Mouse (Mus musculus): ENCODE results near the gene N4bp2. TPM values are rescaled to one million over a fixed set of nuclear protein-coding genes. Genes with fewer than 3 reads are reported as not detected.

Gene N4bp2
- total RNA-seq, 2 experiments from 2014 or later: 11.4 to 11.5 TPM

- no peak for DNase-seq (ENCODE audit: extremely low spot score in 1 of 2, low spot score in 1 of 2)
Measured at GRCm38 (mm10) chr5:65826476-65826875, 63.2 kb downstream of the N4bp2 start.

GRCm38 (mm10) chr5:65827102-65827501 lies 63.8 kb downstream of the N4bp2 start:
- DNase-seq (ENCODE audit: extremely low spot score in 1 of 2, low spot score in 1 of 2): no peak

DNA sequence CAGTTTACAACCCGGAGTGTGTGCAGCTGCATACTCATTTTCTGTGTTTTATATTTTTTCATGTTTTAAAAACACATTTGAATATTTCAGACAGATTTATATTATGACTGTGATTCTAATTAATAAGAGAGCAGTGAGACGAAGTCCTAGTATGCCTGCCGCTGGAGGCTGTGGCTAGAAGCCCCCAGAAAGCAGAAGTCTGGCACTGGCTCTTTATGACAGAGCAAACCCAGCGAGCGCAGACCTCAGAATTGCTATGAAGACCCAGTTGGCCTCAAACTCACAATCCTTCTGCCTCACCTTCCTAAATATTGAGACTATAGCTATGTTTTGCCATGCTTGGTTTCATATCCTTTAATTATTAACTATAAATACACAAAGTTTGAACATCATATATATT lies 64.9 kb downstream of the N4bp2 start:
- DNase-seq (ENCODE audit: extremely low spot score in 1 of 2, low spot score in 1 of 2): no peak

DNA sequence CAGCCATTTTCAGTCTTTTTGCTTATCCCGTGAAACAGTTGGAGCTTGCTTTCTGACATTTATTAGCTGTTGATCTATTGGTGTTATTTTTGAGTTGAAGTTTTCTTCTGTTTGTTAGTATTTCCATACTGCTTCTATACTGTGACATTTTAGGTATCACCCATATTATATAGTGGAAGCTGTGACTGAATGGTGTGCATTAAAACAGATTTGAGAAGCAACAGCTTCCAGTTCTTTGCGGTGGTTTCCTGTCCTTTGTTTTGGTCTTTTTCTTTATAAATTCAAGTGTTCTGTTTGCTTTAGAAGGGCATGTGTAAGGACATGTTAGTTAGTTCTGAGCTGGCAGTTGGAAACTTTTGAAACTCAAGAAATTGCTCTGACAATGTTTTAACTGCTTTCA lies 65.7 kb downstream of the N4bp2 start:
- DNase-seq (ENCODE audit: extremely low spot score in 1 of 2, low spot score in 1 of 2): no peak

GRCm38 (mm10) chr5:65831917-65832618 lies 68.7 kb downstream of the N4bp2 start:
- DNase-seq (ENCODE audit: extremely low spot score in 1 of 2, low spot score in 1 of 2): no peak

DNA sequence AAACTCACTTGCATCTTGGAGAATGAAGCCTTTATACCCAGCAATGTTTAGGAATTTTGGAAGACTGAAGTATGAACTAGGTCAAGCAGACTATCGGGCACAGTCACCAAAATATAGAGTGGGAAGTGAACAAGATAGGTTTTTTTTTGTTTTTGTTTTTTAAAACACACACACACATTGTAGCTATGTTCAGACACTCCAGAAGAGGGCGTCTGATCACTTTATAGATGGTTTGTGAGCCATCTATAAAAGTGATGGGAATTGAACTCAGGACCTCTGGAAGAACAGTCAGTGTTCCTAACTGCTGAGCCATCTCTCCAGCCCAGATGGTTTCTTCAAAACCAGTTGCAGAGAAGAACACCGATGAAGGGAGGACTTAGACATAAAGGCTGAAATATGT lies 69.8 kb downstream of the N4bp2 start:
- no peak for DNase-seq (ENCODE audit: extremely low spot score in 1 of 2, low spot score in 1 of 2)

DNA sequence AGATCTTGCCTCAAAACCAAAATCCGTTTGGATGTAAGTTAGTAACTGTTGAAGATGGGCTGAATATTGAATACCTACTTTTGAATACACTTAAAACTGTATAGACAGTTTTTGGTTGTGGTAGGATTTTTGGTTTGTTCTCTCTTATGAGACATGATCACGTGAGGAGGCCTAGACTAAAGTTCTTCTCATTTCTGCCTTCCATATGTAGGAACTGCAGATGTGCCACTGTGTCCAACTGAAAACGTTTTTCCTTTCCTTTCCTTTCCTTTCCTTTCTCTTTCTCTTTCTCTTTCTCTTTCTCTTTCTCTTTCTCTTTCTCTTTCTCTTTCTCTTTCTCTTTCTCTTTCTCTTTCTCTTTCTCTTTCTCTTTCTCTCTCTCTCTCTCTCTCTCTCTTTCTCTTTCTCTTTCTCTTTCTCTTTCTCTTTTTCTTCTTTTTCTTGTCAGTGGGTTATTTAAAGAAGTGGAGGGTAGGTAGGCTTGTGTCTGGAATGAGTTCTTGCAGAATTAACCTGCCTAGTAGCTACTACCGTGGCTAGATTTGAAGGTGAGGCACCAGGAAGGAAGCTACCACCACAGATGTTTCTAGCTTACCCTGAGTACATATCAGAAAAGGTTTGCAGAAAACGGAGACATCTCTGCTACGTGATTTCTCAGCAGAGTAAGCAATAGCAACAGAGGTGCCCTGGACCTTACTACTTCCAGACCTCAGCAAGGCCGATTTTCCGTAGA lies 70.6 kb downstream of the N4bp2 start:
- DNase-seq (ENCODE audit: extremely low spot score in 1 of 2, low spot score in 1 of 2): no peak

GRCm38 (mm10) chr5:65838053-65838452 lies 74.7 kb downstream of the N4bp2 start:
- DNase-seq (ENCODE audit: extremely low spot score in 1 of 2, low spot score in 1 of 2): no peak

DNA sequence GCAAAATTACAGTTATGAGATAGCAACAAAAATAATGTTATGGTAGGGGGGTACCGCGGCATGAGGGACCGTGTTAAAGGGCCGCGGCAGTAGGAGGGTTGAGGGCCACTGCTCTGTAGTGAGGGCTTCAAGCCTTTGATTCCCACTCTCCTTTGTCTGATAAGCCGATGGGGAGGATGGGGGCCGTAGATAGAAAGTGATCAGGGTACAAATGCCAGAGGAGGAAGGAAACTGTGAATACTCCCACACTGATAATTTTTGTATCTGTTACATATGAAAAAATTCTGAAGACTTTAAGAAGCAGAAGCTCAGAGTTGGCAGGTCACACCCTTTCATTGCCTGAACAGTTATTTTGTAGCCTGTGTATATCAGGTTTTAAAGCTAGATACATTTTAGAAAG lies 79.6 kb downstream of the N4bp2 start:
- no peak for DNase-seq (ENCODE audit: extremely low spot score in 1 of 2, low spot score in 1 of 2)

DNA sequence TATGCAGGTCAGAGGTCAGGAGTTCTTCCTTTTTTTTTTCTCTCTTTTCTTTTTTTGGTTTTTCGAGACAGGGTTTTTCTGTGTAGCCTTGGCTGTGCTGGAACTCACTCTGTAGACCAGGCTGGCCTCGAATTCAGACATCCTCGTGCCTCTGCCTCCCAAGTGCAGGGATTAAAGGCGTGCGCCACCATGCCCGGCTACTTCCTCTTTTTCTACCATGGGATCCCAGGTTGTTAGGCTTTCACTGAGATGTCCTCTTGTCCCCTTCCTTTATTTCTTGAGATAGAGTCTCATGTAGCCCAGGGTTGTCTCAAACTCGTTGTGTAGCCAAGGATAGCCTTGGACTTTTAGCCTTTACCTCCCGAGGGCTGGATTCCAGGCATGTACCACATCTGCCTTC lies 83.2 kb downstream of the N4bp2 start:
- DNase-seq (ENCODE audit: extremely low spot score in 1 of 2, low spot score in 1 of 2): no peak

- DNase-seq (ENCODE audit: extremely low spot score in 1 of 2, low spot score in 1 of 2): no peak
Measured at GRCm38 (mm10) chr5:65846958-65847357, 83.6 kb downstream of the N4bp2 start.

GRCm38 (mm10) chr5:65847656-65848055 lies 84.3 kb downstream of the N4bp2 start:
- DNase-seq (ENCODE audit: extremely low spot score in 1 of 2, low spot score in 1 of 2): no peak

DNA sequence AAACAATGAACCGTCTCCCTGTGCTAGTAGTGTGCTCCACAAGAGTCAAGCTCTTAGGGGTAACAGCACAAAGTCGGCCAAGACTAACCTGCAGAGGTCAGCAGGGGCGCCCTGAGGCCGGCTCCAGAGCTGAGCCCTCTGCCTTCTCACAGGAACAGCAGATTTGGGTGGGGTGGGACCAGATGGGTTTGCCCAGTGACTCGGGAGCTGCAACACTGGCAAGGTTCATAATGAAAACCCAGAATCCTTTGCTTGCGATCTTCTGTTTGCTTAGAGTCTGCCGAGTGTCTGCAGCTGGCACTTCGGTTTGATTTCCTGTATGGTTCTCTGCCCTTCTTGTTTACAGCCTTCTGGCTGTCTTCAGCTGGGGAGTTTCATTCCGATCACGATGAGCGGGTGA lies 87.4 kb downstream of the N4bp2 start:
- no peak for DNase-seq (ENCODE audit: extremely low spot score in 1 of 2, low spot score in 1 of 2)

DNA sequence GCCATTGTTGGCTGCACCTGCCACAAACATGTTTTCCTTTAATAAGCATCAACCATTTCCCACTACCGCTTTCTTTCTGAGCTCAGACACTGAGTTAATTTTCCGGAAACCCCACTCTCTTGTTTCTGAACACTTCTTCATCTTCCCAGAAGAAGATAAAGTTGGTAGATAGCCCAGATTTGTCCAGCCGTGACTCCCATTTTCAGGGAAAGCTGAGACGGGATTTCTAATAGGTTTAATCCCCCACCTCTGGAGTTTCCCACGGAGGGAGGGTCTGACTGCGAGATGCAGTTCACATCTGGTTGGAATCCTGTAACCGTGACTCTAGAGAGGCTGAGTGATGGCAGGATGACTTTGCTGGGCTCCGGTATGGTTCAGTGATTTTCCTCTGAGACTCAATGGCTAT lies 91.5 kb downstream of the N4bp2 start:
- no peak for DNase-seq (ENCODE audit: extremely low spot score in 1 of 2, low spot score in 1 of 2)

GRCm38 (mm10) chr5:65855571-65855970 lies 92.2 kb downstream of the N4bp2 start:
- no peak for DNase-seq (ENCODE audit: extremely low spot score in 1 of 2, low spot score in 1 of 2)

- no peak for DNase-seq (ENCODE audit: extremely low spot score in 1 of 2, low spot score in 1 of 2)
Measured at GRCm38 (mm10) chr5:65856591-65857411, 93.5 kb downstream of the N4bp2 start.

- no peak for DNase-seq (ENCODE audit: extremely low spot score in 1 of 2, low spot score in 1 of 2)
Measured at GRCm38 (mm10) chr5:65857935-65858334, 94.6 kb downstream of the N4bp2 start.

DNA sequence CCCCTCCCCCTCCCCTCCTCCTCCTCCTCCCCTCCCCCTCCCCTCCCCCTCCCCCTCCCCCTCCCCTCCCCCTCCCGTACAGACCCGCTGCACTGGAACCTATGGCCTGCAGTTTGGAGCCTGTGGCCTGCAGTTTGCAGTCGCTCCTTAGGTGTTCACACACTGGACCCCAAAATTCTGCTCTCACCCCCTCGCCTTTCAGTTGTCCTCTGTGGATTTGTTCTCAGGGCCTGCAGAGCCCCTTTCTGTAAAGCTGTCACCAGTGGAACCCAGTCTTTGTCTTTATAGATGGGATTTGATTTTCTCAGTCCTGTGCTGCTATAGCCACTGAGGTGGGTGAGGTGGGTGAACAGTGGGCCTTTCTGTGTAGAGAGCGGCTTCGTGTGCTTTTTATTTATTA lies 95.0 kb downstream of the N4bp2 start:
- DNase-seq (ENCODE audit: extremely low spot score in 1 of 2, low spot score in 1 of 2): no peak

DNA sequence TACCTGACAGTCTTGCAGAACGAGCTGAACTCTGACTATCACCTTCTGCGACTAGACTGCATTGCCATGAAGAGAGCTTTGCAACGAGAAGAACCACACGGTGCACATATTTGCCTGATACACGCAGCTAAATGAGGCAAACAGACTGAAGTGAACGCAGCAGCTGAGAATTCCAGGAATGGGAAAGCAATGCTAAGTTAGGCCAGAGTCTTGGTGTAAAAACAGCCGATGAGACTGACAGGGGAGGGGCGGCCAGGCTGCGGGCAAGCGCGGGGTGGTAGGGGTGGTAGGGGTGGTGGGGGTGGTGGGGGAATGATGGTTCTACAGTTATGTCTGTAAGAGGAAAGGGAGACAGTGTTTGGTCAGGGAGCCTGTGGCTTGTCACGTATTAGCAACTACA lies 95.6 kb downstream of the N4bp2 start:
- DNase-seq (ENCODE audit: extremely low spot score in 1 of 2, low spot score in 1 of 2): no peak

DNA sequence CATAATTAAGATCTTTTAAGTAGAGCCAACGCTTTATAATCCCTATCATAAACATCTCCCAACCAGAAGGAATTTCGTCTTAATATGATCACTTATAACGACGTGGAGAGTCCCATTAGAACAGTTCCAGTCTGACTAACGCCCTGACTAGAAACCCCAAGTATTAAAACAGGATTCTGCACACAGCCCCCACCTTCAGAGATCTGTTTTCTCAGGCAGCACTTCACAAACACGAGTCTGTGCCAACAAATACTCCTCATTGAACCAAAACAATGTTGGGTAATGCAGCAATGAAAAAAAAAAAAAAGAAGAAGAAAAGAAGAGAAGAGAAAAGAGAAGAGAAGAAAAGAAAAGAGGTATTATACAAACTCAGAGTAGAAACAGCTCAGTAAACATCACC lies 96.1 kb downstream of the N4bp2 start:
- no peak for DNase-seq (ENCODE audit: extremely low spot score in 1 of 2, low spot score in 1 of 2)

DNA sequence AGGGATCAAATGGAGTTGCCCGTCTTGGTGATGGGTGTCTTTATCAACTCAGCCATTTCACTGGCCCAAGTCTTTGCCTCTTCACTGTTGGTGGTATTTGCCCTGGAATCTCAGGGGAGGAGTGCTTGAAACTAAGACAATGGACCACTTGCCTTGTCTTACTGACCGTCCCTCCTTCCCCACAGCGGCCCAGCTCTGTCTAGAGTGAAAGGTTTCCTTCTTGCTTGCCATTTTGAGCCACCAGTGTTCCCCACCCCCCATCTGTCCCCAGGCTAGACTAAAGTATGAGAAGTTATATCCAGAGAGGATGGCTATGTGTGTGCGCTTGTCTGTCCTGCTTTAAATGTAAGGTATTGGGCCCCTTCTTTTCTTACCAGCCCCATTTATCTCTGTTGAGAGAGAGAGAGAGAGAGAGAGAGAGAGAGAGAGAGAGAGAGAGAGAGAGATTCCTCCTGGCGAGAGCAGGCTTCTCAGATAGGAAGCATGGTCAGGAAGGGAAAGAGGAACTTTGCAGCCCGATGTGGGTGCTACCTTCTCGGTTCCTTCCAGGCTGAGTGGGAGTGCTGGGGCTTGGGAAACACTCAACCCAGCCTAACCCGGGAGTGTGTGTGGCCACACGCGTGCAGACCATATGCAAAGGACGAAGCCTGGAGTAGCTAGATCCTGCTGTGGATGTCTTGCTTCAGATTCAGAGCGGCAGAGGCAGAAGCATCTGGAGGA lies 97.1 kb downstream of the N4bp2 start:
- no peak for DNase-seq (ENCODE audit: extremely low spot score in 1 of 2, low spot score in 1 of 2)
